Mouse (Mus musculus): ENCODE results near the gene Iqgap2. TPM values are rescaled to one million over a fixed set of nuclear protein-coding genes. Genes with fewer than 3 reads are reported as not detected.

Iqgap2 gene
- total and polyA plus RNA-seq, 2 experiments from 2014 or later = 0.83 to 1.3 TPM

GRCm38 (mm10) chr13:95591606-95592005, 300.1 kb downstream of the Iqgap2 start:
- WGBS = 86% methylated on average over 3 of the region's 3 CpGs
- TF ChIP-seq CTCF (IDR thresholded peaks at IDR 0.05; ENCODE audit: low read depth) = no peak
- TF ChIP-seq EP300 (IDR thresholded peaks at IDR 0.05; ENCODE audit: low read depth) = no peak
- no peak for ATAC-seq (ENCODE audit: insufficient read depth, low read depth)

GRCm38 (mm10) chr13:95587628-95588027, 304.1 kb downstream of the Iqgap2 start:
- 92% methylated on average over 4 of the region's 4 CpGs for WGBS
- no peak overlapping the region for H3K4me3 ChIP-seq (ENCODE audit: low read depth, low read length)
- H3K9me3 ChIP-seq (replicated peaks; ENCODE audit: control insufficient read depth, low read length) = no peaks in the 10 kb centered on the region
- H3K27ac ChIP-seq (ENCODE audit: low read depth) = no peak overlapping the region
- no peak overlapping the region for H3K4me2 ChIP-seq (ENCODE audit: low read depth, low read length)
- TF ChIP-seq CTCF (IDR thresholded peaks at IDR 0.05; ENCODE audit: low read depth) (no peak), EP300 (IDR thresholded peaks at IDR 0.05; ENCODE audit: low read depth) (no peak)
- H3K4me1 ChIP-seq (ENCODE audit: control insufficient read depth, insufficient read depth) = peaks cover 4% of the 10 kb centered on the region; the same call in 1 of the 2 replicates
- no peak for ATAC-seq (ENCODE audit: insufficient read depth, low read depth)
- H3K9ac ChIP-seq (replicated peaks; ENCODE audit: low read depth, low read length) = no peak overlapping the region
- no peak for DNase-seq (ENCODE audit: low spot score)
- H3K36me3 ChIP-seq (replicated peaks; ENCODE audit: control insufficient read depth, insufficient read depth, low read length) = no peaks in the 10 kb centered on the region
- H3K27me3 ChIP-seq (ENCODE audit: control insufficient read depth, insufficient read depth, low read length) = no peaks in the 10 kb centered on the region

More at GRCm38 (mm10) chr13:95591606-95592005, 300.1 kb downstream of the Iqgap2 start:
- H3K9me3 ChIP-seq (replicated peaks; ENCODE audit: control insufficient read depth, low read length) = no peaks in the 10 kb centered on the region
- H3K27ac ChIP-seq (ENCODE audit: low read depth) = no peak overlapping the region
- no peak overlapping the region for H3K4me2 ChIP-seq (ENCODE audit: low read depth, low read length)
- H3K4me1 ChIP-seq (ENCODE audit: control insufficient read depth, insufficient read depth) = peaks cover 4% of the 10 kb centered on the region; the same call in 1 of the 2 replicates
- H3K9ac ChIP-seq (replicated peaks; ENCODE audit: low read depth, low read length) = no peak overlapping the region
- no peak overlapping the region for H3K4me3 ChIP-seq (ENCODE audit: low read depth, low read length)
- no peaks in the 10 kb centered on the region for H3K27me3 ChIP-seq (ENCODE audit: control insufficient read depth, insufficient read depth, low read length)
- DNase-seq (ENCODE audit: low spot score) = no peak
- no peaks in the 10 kb centered on the region for H3K36me3 ChIP-seq (replicated peaks; ENCODE audit: control insufficient read depth, insufficient read depth, low read length)

DNA sequence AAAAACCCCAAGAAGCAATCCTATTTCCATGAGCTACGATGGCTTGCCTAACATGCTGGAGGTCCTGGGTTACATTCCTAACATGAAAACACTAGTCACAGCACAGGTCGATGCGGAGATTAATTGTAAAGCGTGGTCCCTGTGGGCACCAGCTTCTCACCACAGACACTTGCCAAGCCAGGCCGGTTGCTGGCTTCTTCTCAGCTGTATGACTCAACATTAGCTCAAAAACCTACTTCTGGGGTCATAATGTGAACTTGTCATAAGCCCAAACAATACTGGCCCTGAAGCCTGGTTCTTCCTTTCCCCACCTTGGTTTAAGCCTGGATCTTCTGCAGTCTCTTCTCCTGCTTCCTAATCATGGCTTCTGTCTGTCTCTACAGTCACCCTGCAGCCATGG, 306.8 kb downstream of the Iqgap2 start:
- H3K36me3 ChIP-seq (replicated peaks; ENCODE audit: control insufficient read depth, insufficient read depth, low read length) = no peaks in the 10 kb centered on the region
- 80% methylated on average over 5 of the region's 5 CpGs for WGBS
- no peak for ATAC-seq (ENCODE audit: insufficient read depth, low read depth)
- no peak for DNase-seq (ENCODE audit: low spot score)
- H3K4me1 ChIP-seq (ENCODE audit: control insufficient read depth, insufficient read depth) = peaks cover under 1% of the 10 kb centered on the region; the same call in 1 of the 2 replicates
- H3K9ac ChIP-seq (replicated peaks; ENCODE audit: low read depth, low read length) = no peak overlapping the region
- no peak overlapping the region for H3K27ac ChIP-seq (ENCODE audit: low read depth)
- H3K4me3 ChIP-seq (ENCODE audit: low read depth, low read length) = no peak overlapping the region
- no peaks in the 10 kb centered on the region for H3K9me3 ChIP-seq (replicated peaks; ENCODE audit: control insufficient read depth, low read length)
- H3K4me2 ChIP-seq (ENCODE audit: low read depth, low read length) = no peak overlapping the region
- TF ChIP-seq CTCF (IDR thresholded peaks at IDR 0.05; ENCODE audit: low read depth) (no peak), EP300 (IDR thresholded peaks at IDR 0.05; ENCODE audit: low read depth) (no peak)
- no peaks in the 10 kb centered on the region for H3K27me3 ChIP-seq (ENCODE audit: control insufficient read depth, insufficient read depth, low read length)

GRCm38 (mm10) chr13:95583237-95584189, 308.2 kb downstream of the Iqgap2 start:
- Histone ChIP-seq H3K9ac (replicated peaks; ENCODE audit: low read depth, low read length) (no peak overlapping the region), H3K27me3 (ENCODE audit: control insufficient read depth, insufficient read depth, low read length) (no peaks in the 10 kb centered on the region), H3K4me2 (ENCODE audit: low read depth, low read length) (no peak overlapping the region), H3K4me1 (ENCODE audit: control insufficient read depth, insufficient read depth) (no peaks in the 10 kb centered on the region), H3K4me3 (ENCODE audit: low read depth, low read length) (no peak overlapping the region), H3K27ac (ENCODE audit: low read depth) (no peak overlapping the region), H3K9me3 (replicated peaks; ENCODE audit: control insufficient read depth, low read length) (no peaks in the 10 kb centered on the region), H3K36me3 (replicated peaks; ENCODE audit: control insufficient read depth, insufficient read depth, low read length) (no peaks in the 10 kb centered on the region)
- ATAC-seq (ENCODE audit: insufficient read depth, low read depth) (no peak), DNase-seq (ENCODE audit: low spot score) (no peak)
- TF ChIP-seq EP300 (IDR thresholded peaks at IDR 0.05; ENCODE audit: low read depth) (no peak), CTCF (IDR thresholded peaks at IDR 0.05; ENCODE audit: low read depth) (no peak)
- 52% methylated on average over 19 of the region's 19 CpGs for WGBS

- Histone ChIP-seq H3K4me1 (ENCODE audit: control insufficient read depth, insufficient read depth) (no peaks in the 10 kb centered on the region), H3K9me3 (replicated peaks; ENCODE audit: control insufficient read depth, low read length) (no peaks in the 10 kb centered on the region), H3K4me3 (ENCODE audit: low read depth, low read length) (no peak overlapping the region), H3K4me2 (ENCODE audit: low read depth, low read length) (no peak overlapping the region), H3K9ac (replicated peaks; ENCODE audit: low read depth, low read length) (no peak overlapping the region), H3K36me3 (replicated peaks; ENCODE audit: control insufficient read depth, insufficient read depth, low read length) (no peaks in the 10 kb centered on the region), H3K27ac (ENCODE audit: low read depth) (no peak overlapping the region), H3K27me3 (ENCODE audit: control insufficient read depth, insufficient read depth, low read length) (no peaks in the 10 kb centered on the region)
- 64% methylated on average over 1 of the region's 1 CpGs for WGBS
- DNase-seq (ENCODE audit: low spot score) (no peak), ATAC-seq (ENCODE audit: insufficient read depth, low read depth) (no peak)
- no peak for TF ChIP-seq CTCF (IDR thresholded peaks at IDR 0.05; ENCODE audit: low read depth)
- TF ChIP-seq EP300 (IDR thresholded peaks at IDR 0.05; ENCODE audit: low read depth) = no peak
Observed at GRCm38 (mm10) chr13:95581850-95582249, 309.9 kb downstream of the Iqgap2 start.

Data from heart, postnatal 0 days (tissue).